Mouse (Mus musculus): Measurements from ENCODE around the gene Otud7b.

GRCm38 (mm10) chr3:96057747-96058204, 46.6 kb upstream of the Otud7b start:
- no peak for TF ChIP-seq CTCF (IDR thresholded peaks at IDR 0.05; ENCODE audit: low read depth, low read length)
- peak; percentile 59 for TF ChIP-seq POLR2A (IDR thresholded peaks at IDR 0.05; ENCODE audit: insufficient read depth, low read length)
- TF ChIP-seq EP300 (IDR thresholded peaks at IDR 0.05; ENCODE audit: insufficient read depth, low read depth, low read length), result no peak
